Mouse (Mus musculus): ENCODE results near the gene Zfp36l1. TPM values are rescaled to one million over a fixed set of nuclear protein-coding genes. Genes with fewer than 3 reads are reported as not detected.

Gene Zfp36l1
- total RNA-seq, 2 experiments from 2014 or later = 36.3 to 39.5 TPM

DNA sequence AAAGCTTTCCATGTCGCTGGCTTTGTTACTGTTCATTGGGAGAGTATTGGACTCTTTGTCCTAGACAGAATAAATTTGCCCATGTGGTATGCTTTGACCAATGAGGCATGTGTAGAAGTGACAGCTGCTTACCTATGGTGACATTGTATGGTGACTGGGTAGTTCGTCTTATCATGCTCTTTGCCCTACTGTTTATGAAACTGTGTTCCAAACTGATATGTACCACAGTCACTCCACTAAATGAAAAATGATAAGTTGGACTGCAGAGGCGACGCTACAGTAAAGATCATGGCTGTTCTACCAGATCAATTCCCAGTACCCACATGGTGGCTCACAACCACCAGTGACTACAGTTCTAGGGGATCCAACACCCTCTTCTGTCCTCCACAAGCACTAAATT, 24.7 kb downstream of the Zfp36l1 start:
- intact Hi-C loops (cut with DNase I) = no loop called here
- DNase-seq (ENCODE audit: low spot score in 2 of 2) = no peak

DNA sequence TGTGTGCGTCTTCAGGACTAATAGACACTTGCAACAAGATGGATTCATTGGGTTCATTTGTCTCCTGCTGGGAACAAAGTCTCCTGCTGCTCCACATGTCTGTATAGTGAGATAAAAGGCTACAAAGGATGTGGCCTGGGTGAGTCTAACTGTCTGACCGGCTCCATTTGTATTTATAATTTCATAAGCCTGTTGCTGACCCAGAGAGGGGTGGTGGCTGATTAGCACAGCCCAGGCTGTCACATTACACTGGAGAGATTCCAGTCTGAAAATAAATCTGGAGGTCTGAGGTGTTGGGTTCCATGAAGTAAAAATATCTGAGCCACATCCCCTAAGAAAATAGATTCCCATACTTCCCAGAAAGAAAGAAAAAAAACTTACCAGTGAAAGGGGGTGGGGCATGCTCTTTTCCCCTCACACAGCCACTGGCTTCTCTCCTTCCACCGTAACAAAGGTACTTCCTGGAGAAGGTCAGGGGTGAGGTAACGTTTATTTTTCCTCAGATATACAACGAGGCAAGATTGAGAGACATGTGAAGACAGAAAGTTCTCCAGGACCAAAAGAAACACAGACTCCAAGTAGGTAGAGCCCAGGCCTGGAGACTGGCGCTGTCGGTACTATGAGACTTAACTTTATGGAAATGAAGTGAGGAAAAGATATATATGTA, 28.2 kb downstream of the Zfp36l1 start:
- intact Hi-C loops (cut with DNase I) = no loop called here
- DNase-seq (ENCODE audit: low spot score in 2 of 2) = no peak

DNA sequence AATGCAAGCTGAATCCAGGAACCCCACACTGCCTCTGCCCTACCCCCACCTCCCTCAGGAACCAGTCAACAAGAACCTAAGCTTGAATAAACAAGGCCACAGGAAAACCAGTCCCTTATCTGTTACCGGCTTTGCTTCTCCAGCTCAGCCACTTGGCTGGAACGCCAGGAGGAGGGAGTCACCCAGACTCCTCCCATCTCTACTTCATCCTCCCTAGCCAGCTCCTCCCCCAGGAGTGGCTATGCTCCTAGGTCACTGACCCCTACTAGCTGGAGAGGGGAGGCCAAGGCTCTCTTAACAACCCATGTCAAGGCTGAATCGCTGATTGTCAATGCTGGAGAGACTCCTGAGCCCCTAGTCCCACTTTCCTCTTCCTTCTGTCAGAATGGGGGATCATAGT, 28.9 kb downstream of the Zfp36l1 start:
- intact Hi-C loops (cut with DNase I) = no loop called here
- DNase-seq (ENCODE audit: low spot score in 2 of 2) = no peak

DNA sequence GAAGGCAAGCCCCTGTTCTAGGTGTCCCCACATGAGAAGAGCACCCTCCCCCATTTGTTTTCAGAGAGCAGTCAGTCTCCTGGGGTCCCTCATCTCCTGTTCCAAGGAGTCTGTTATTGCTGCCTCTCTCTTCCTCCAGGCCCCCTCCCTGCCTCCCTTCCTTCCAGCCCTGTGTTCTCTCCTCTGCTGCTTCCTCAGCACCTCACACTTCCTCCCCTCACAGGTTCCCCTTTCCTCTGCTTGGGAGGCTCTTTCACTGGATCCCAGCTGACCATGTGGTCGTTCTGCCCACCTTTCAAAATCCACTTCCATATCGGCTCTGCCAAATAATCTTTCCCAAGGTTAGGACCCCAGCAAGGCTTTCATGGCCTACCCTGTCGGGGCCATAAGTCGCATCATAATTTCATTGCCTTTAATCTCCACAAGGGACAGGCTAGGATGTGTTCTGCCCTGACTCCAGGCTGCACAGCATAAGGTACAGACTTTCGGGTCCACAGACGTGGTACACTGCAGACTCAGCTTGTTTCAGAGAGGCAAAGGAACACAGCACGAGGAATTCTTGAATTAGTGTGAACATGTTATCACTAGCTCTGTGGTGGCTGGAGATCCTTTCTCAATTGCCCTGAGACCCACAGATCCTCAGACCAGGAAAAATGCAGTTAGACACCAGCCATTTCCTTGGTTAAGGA, 29.5 kb downstream of the Zfp36l1 start:
- intact Hi-C loops (cut with DNase I) = no loop called here
- no peak for DNase-seq (ENCODE audit: low spot score in 2 of 2)

DNA sequence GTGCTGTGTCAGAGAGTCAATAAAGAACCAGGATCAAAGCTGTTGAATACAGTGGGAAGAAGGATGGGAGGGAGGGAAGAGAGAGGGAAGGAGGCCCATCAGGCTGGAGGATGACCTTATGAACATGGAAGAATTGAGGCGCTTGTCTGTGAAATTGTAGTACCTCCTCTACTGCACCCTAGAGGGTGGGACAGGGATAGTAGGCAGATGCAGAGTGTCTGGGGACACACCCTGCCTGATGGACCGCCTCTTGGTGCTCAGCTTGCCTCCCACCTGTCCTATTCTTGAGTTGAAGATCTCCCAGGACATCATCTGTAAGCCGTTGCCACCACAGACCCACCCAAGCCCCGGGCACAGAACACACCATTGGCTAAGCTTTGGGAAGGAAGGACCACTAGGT, 30.1 kb downstream of the Zfp36l1 start:
- intact Hi-C loops (cut with DNase I) = no loop called here
- no peak for DNase-seq (ENCODE audit: low spot score in 2 of 2)

DNA sequence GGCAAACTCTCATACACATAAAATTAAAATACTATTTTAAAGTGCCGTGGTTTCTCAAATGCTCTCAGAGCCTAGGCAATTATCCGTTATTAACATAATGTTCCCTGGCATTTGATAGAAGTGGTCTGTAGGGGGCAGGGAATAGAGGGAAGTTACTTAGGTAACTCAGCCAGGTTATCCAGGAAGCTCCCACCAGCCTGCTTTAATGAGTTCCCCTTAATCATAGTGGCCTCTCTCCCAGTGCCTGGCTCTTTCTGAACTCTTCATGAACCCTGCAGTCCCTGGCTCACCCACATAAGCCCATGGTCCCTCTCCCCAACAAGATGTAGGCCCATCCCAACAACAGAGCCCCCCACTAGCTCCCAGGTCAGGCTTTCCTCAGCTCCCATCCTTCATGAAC, 31.4 kb downstream of the Zfp36l1 start:
- intact Hi-C loops (cut with DNase I) = no loop called here
- DNase-seq (ENCODE audit: low spot score in 2 of 2) = no peak

DNA sequence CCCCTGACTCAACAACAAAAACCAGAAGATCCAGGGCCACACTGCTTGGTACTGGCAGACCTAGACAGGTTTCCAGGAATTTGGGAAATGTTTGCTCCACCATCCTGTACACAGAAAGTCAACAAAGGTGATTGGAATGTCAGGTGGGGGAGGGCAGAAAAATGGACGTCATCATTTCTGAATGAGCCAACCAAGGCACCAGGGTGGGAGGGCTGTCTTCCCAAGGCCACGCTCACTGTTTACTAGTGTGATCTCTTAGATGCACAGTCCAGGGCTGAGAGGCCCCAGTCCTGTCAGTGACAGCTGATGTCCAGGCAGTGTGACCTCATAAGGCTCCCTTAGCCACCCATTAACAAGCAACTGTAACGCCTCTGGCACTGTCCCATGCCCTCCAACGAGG, 32.9 kb downstream of the Zfp36l1 start:
- intact Hi-C loops (cut with DNase I) = no loop called here
- DNase-seq (ENCODE audit: low spot score in 2 of 2) = no peak

DNA sequence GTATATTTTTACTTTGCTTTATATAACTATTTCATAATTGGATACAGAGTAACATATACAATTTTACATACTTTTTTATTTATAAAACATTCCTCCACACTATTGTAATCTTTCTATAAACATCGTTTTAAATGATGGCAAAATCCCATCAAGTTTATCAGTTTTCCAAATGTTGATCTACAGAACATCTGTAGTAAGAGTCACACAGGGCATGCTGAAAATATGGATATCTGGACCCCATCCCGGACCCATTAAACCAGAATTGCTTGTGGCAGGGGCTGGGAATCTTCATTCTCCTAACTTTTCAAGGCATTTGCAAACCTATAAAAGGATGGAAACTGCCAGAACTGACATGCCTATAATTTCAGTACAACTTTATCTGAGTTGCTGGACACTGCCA, 38.5 kb downstream of the Zfp36l1 start:
- no peak for DNase-seq (ENCODE audit: low spot score in 2 of 2)
- intact Hi-C loops (cut with DNase I) = no loop called here

DNA sequence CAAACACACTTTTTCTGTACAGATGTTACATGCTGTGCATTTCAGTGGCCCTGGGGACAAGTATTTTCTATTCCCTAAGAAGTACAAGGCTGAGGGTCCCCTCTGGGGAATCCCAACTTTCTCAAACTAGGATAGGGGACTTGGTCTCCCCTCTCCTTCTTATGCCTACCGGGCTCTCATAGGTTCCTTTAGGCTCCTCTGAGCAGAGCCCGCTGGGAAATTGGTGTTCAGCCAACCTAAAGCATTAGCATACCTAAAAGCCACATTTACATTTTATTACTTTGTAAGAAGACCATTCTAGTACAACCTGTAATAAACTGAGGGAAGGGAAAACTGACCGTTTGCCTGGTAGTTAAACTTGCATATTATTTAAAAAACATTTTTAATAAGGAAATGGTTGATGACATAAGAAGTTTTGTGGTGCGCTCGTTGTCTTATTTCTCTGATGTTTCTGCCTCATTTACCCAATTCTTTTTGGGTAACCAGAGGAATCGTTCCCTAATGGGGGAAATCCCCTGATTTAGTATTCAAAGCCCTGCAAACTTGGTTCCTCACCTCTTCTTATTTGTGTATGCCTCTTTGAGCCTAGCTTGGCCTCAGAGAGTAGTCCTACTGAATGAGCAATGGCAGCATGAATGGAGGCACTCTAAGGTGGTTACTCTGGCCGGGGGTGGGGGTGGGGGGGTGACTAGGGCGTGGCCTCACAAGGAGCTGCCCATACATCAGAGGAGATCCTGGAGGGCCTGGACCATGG, 42.1 kb downstream of the Zfp36l1 start:
- intact Hi-C loops (cut with DNase I) = loop anchor here (1.0 kb wide), 1 partner anchor 62 kb away; no protein-coding TSS in a partner anchor
- DNase-seq (ENCODE audit: low spot score in 2 of 2) = no peak

DNA sequence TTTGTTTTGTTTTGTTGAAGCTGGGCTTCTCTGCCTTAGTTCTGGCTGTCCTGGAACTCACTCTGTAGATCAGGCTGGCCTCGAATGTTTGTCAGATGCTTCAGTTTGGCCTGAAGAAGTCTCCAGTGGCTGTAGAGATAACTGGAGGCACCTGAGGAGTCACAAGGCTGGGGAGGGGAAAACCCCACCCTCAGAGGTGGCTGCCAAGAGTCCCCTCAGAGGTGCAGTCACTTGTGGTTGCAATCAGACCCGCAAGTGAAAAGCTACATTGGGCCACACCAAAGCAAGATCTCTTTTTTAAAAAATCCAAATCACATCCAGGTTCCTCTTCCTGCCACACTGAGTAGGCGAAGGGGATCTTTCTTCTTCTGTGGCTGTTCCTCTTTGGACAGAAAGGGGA, 43.8 kb downstream of the Zfp36l1 start:
- intact Hi-C loops (cut with DNase I) = no loop called here
- no peak for DNase-seq (ENCODE audit: low spot score in 2 of 2)

DNA sequence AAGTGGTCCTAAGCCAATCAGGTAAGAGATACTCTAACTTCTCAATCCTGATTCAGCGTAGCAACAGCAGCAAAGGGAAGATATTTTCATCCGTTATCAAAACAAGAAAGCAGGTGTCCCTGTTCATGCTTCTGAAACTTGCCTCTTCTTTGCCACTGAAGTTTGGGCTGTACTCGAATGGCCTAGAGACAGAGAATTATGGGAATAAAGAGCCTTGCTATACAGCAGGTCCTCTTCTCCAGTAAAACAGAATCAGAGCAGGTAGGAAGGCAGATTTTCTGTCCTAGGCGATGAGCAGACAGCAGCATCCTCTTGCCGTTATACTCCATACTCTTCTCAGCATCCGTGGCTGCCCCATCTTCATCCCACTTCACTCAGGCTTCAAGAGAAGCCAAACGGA, 44.8 kb downstream of the Zfp36l1 start:
- intact Hi-C loops (cut with DNase I) = no loop called here
- DNase-seq (ENCODE audit: low spot score in 2 of 2) = no peak

DNA sequence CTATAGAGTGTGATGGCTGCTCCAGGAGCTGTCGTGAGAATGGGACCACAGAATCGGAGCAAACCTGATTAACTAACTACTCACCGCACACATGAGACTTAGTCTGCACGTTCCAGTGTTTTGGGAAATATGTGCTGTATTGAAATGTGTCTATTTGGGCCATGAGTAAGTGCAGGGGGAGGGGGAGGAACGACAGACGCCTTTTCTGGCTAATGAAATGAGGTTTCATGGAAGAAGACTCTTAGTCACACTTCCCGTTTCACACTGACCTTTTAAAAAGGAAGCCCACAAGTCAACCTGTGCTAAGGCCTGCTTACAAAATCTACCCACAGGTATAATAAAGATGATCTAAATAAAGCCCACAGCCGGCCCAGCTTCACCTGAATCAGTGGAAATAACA, 47.8 kb downstream of the Zfp36l1 start:
- no peak for DNase-seq (ENCODE audit: low spot score in 2 of 2)
- intact Hi-C loops (cut with DNase I) = no loop called here

DNA sequence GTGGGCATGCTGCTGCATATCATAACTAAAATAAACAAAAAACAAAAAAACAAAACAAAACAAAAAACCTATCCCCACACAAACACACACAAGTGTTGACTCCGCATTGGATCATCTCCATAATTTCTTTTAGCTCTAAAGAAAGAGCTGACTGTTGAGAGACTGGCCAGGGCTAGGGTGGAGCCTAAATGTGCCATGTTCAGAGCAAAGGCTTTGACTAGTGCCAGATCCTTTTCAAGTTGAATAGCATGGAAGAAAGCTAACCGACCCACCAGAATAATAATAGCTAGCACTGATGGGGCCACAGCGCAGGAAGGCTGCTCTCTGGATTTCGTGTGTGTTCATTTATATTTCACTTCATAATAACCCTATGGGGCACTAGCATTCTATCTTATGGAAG, 48.5 kb downstream of the Zfp36l1 start:
- peak in 1 of 2 experiments; percentile 12 for DNase-seq (ENCODE audit: low spot score in 2 of 2)
- intact Hi-C loops (cut with DNase I) = no loop called here

DNA sequence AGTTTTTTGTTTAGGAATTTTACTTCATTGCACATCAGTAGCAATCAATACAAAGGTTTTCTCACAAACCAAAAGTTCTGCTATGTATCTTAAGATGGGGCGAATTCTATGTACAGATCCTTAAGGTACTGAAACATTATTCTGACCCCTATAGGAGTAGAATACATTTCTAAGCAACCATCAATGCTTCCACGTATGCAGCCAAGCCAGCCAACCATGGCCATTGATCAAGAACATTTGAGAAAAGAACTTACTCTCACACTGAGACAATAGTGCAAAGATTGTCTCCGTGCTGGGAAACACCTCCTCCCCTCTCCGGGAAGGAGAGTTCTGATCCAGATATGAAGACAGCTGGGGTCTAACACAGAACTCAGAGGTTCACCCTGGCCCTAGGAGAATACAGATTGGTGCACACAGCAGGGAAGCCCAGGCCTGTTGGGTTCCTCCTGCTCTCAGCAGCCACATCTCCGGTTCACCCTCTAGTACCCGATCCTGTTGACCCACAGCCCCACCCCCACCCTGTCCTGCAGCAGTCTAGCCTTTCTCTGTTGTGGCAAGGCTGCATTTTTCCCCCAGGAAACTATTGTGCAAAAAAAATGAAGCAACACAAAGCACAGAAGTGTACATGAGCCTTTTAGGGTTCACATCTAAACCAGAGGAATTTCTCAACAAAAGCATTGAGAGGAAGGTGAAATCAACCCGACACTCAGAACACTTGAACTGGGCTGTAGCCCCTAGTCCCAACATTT, 49.2 kb downstream of the Zfp36l1 start:
- no peak for DNase-seq (ENCODE audit: low spot score in 2 of 2)
- intact Hi-C loops (cut with DNase I) = loop anchor here (2.0 kb wide), 1 partner anchor 47 kb away; no protein-coding TSS in a partner anchor

DNA sequence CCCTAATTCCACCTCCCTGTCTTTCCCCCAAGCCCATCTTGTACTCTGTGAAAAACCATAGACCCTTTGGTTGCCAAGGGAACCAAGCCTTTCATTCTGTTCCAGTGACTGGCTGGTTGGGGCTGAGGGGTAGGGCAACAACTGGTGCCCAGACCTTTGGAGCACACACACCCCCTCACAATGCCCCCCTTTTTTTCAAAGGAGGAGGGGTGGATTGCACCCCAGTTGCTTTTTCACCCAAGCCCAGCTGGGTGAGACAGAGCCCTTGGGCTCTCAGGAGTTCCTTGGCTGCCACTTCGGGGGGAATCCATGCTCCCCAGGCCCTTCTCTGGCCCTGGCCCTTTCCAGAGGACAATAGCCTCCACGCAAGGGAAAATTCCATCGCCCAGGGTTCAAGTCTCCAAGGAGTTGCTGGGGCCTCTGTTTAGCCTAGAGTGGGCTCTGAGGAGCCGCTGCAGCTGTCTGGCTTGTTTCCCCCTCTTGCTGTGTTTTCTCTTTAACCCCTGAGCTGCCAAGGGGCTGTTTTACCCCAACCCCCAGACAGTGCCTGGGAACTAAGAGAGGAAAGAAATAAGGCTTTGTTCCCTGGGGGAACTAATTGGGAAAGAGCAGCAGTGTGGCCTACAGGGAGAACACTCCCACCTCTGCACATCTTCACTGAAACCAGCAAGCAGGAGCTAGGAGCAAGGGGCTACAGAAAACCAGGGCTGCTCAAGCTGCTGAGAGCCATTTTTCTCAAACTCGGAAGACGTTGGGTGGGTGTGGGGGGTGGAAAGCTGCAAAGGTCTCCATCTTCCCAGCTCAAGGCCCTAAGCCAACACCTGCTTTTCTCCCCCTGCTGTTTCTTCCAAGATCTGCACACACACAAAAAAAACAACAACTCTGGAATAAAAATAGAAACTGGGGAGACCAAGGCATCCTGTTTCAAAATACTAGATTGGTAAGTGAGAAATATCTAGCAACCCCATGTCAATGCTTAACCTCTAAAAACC, 50.1 kb downstream of the Zfp36l1 start:
- peak; percentile 60 to 64 for DNase-seq (ENCODE audit: low spot score in 2 of 2)
- intact Hi-C loops (cut with DNase I) = loop anchor here (2.0 kb wide), 1 partner anchor 48 kb away; no protein-coding TSS in a partner anchor

DNA sequence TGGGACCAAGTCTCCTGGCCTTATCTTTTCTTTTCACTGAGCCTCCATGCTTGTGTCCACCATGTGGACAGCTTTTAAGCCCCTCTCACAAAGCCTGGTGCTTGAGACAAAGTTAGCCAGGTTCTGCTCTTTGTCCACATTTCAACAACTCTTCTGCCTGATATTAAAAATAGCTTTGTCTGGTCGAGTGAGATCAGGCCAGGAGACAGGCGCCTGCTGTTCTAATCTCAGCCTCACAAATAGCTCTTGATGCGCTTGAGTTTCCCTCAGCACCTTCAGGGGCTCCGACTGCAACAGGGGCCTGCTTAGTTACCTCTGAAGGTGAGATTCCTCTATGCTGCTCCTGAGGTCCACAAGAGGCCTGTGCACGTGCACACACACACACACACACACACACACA, 51.0 kb downstream of the Zfp36l1 start:
- DNase-seq (ENCODE audit: low spot score in 2 of 2) = no peak
- intact Hi-C loops (cut with DNase I) = loop anchor here (2.0 kb wide), 1 partner anchor 49 kb away; no protein-coding TSS in a partner anchor

DNA sequence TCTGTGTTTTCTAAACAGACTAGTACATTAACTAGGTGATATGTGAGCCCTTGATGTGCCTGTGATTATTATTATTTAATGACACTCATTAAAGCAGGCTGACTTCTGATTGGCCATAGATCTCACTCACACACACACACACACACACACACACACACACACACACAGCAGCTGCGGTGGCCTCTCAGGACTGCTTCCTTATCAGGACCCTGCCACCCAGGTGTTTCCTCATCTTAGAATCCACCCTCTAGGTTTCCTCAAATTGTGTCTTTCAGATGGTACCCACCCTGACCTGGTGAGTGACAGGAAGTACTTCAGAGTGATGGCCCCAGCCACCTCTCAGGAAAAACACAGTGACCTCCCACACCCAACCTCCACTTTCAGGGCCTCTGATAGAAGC, 52.0 kb downstream of the Zfp36l1 start:
- intact Hi-C loops (cut with DNase I) = no loop called here
- no peak for DNase-seq (ENCODE audit: low spot score in 2 of 2)

DNA sequence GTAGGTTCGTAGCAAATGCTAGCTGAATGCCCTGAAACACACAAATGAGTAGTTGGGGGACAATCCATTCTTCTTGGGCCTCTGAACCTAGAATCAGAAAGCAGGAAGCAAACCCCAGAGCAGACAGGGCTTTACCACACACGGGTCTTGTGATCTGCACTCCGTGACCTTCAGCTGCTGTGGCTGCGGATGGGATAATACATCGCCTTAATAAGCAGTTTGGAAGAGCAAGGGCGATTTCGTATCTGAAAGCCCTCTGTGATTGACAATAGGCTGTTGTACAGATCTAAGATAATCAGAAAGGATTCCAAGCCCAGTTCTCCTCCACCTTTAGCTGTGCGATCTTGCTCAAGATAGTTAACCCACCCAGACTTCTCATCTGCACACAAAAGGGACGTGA, 52.5 kb downstream of the Zfp36l1 start:
- DNase-seq (ENCODE audit: low spot score in 2 of 2) = no peak
- intact Hi-C loops (cut with DNase I) = no loop called here
